Mouse (Mus musculus) CH12.LX (cell line): ENCODE measurements at regions not wholly inside any gene's neighbourhood (a gene's known extent, or its start where the extent isn't known, plus 50 kb on each side); places are given as distances from the start of the nearest gene placed in this dataset.
"Not testable (repeated sequence)": the region's sequence is repeated elsewhere in the genome, so short reads cannot be mapped to it uniquely, and the experiment has no call there.

Experiments used
- DNase-seq: peaks from one replicate; pipeline ENCODE4 v3.0.0-alpha.2; 2013; ENCODE audit errors: extremely low read depth
- H3K27ac ChIP-seq: 2 replicates; pipeline ENCODE4 v1.5.1; 2012; ENCODE audit warnings: low read depth, mild to moderate bottlenecking, control low read depth, moderate library complexity; ENCODE audit not compliant: insufficient read depth
- H3K27me3 ChIP-seq: replicated peaks from 2 replicates; pipeline ENCODE3; 2012; ENCODE audit warnings: inconsistent platforms
- H3K36me3 ChIP-seq, 2 experiments: replicated peaks in 1 of 2; 2 replicates each; pipeline versions ENCODE3 to v1.6.1; 2012; ENCODE audit warnings: inconsistent platforms in 1 of 2, low read length in 1 of 2, mild to moderate bottlenecking in 1 of 2, mixed read lengths in 1 of 2, moderate library complexity in 1 of 2; ENCODE audit not compliant: control insufficient read depth in 1 of 2, insufficient read depth in 1 of 2
- H3K4me1 ChIP-seq, 2 experiments: 2 replicates each; pipeline ENCODE4 v1.6.1; 2012; ENCODE audit warnings: inconsistent platforms in 1 of 2, moderate library complexity in 1 of 2; ENCODE audit not compliant: insufficient read depth in 2 of 2, control insufficient read depth in 1 of 2
- H3K4me2 ChIP-seq: 2 replicates; pipeline ENCODE4 v1.6.1; 2012; ENCODE audit warnings: low read depth, mild to moderate bottlenecking, control low read depth; ENCODE audit not compliant: poor library complexity, insufficient read depth, severe bottlenecking
- H3K4me3 ChIP-seq, 3 experiments: fragments of 150-350 bp in 1 of 3; sonication (generic) in 1 of 3; replicated peaks in 1 of 3; 2 replicates each; pipeline versions ENCODE3 to v1.5.1; 2011 to 2012; ENCODE audit warnings: low read depth in 2 of 3, low read length in 2 of 3, mild to moderate bottlenecking in 2 of 3, moderate library complexity in 2 of 3, control low read depth in 1 of 3, improper control_type of control experiment in 1 of 3, inconsistent platforms in 1 of 3, mixed read lengths in 1 of 3; ENCODE audit not compliant: poor library complexity in 1 of 3
- H3K79me2 ChIP-seq: replicated peaks from 2 replicates; pipeline ENCODE4 v1.6.1; 2012; ENCODE audit warnings: mild to moderate bottlenecking, moderate library complexity; ENCODE audit not compliant: control insufficient read depth, poor library complexity, insufficient read depth, severe bottlenecking; ENCODE audit errors: extremely low read depth
- H3K9ac ChIP-seq: 2 replicates; pipeline ENCODE4 v1.6.1; 2012; ENCODE audit warnings: low read depth, mild to moderate bottlenecking, control low read depth, moderate library complexity; ENCODE audit not compliant: insufficient read depth
- H3K9me3 ChIP-seq: replicated peaks from 2 replicates; pipeline ENCODE3; 2012; ENCODE audit warnings: low read length, inconsistent platforms, mixed read lengths
- CHD1 ChIP-seq: IDR thresholded peaks from 2 replicates; pipeline ENCODE4 v1.6.1; 2012; ENCODE audit warnings: low read depth, low read length, improper control_type of control experiment, inconsistent platforms
- CTCF ChIP-seq, 2 experiments: IDR thresholded peaks in 1 of 2; conservative IDR thresholded peaks in 1 of 2; 2 replicates each; pipeline ENCODE4 v1.5.1; 2011 to 2012; ENCODE audit warnings: low read depth in 2 of 2, low read length in 2 of 2, improper control_type of control experiment in 1 of 2, inconsistent platforms in 1 of 2, mild to moderate bottlenecking in 1 of 2, moderate library complexity in 1 of 2
- ELF1 ChIP-seq: IDR thresholded peaks from 2 replicates; pipeline ENCODE4 v1.6.1; 2014; ENCODE audit warnings: low read depth, mild to moderate bottlenecking, inconsistent platforms, low read length, improper control_type of control experiment
- ETS1 ChIP-seq: conservative IDR thresholded peaks from 2 replicates; pipeline ENCODE4 v1.6.1; 2012; ENCODE audit warnings: low read depth, mild to moderate bottlenecking, inconsistent platforms, low read length, improper control_type of control experiment, moderate library complexity
- JUN ChIP-seq: IDR thresholded peaks from 2 replicates; pipeline ENCODE4 v1.6.1; 2011; ENCODE audit warnings: low read depth, mild to moderate bottlenecking, low read length, improper control_type of control experiment, moderate library complexity; ENCODE audit not compliant: insufficient read depth
- MYC ChIP-seq: IDR thresholded peaks from 2 replicates; pipeline ENCODE4 v1.6.1; 2011; ENCODE audit warnings: low read depth, mild to moderate bottlenecking, improper control_type of control experiment, low read length
- NELFE ChIP-seq: IDR thresholded peaks from 2 replicates; pipeline ENCODE4 v1.6.1; 2011; ENCODE audit warnings: low read depth, low read length, improper control_type of control experiment
- POLR2A ChIP-seq: IDR thresholded peaks from 2 replicates; pipeline ENCODE4 v1.6.1; 2011; ENCODE audit warnings: low read depth, mild to moderate bottlenecking, improper control_type of control experiment, low read length
- RAD21 ChIP-seq: IDR thresholded peaks from 2 replicates; pipeline ENCODE4 v1.6.1; 2011; ENCODE audit warnings: low read depth, mild to moderate bottlenecking, low read length, improper control_type of control experiment, moderate library complexity
- SIN3A ChIP-seq: IDR thresholded peaks from 2 replicates; pipeline ENCODE4 v1.6.1; 2012; ENCODE audit warnings: low read length, improper control_type of control experiment, inconsistent platforms
- USF1 ChIP-seq: IDR thresholded peaks from 2 replicates; pipeline ENCODE4 v1.6.1; 2014; ENCODE audit warnings: low read depth, mild to moderate bottlenecking, inconsistent platforms, low read length, improper control_type of control experiment
- ZC3H11A ChIP-seq: IDR thresholded peaks from 2 replicates; pipeline ENCODE4 v1.6.1; 2012; ENCODE audit warnings: low read depth, mild to moderate bottlenecking, inconsistent platforms, low read length, improper control_type of control experiment
- ZNF384 ChIP-seq: IDR thresholded peaks from 2 replicates; pipeline ENCODE4 v1.6.1; 2012; ENCODE audit warnings: low read depth, low read length, improper control_type of control experiment, inconsistent platforms
- dilution Hi-C: fragments of 300-500 bp; cut with MboI; formaldehyde crosslinking; loops from 2 replicates; pipeline ENCODE4 v1.14.3; 2020; ENCODE audit warnings: low sequenced_read_pairs; ENCODE audit not compliant: extremely low pct_unique_long_range_greater_than_20kb, extremely low pct_ligation_motif_present
- in situ Hi-C: fragments of 300-500 bp; cut with MboI; formaldehyde crosslinking; loops from 3 replicates; pipeline ENCODE4 v1.14.3; 2019; ENCODE audit warnings: low sequenced_read_pairs, low pct_ligation_motif_present, low pct_unique_long_range_greater_than_20kb, mixed read lengths

DNA sequence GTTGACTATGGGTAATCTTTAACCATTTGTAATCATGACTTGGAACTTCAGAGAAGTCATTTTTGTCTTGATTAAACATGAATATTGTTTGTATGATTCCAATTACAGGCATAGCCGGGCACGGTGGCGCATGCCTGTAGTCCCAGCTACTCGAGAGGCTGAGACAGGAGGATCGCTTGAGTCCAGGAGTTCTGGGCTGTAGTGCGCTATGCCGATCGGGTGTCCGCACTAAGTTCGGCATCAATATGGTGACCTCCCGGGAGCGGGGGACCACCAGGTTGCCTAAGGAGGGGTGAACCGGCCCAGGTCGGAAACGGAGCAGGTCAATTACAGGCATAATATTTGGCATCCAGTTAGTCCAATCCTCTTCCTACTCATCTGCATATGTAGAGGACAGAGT lies 1275.8 kb downstream of the Rpia start:
- H3K9me3 ChIP-seq, H3K27ac ChIP-seq, H3K9ac ChIP-seq, H3K27me3 ChIP-seq, H3K4me1 ChIP-seq, H3K79me2 ChIP-seq, DNase-seq, H3K4me2 ChIP-seq, dilution Hi-C loops, H3K36me3 ChIP-seq, H3K4me3 ChIP-seq, in situ Hi-C loops: not testable (repeated sequence)

DNA sequence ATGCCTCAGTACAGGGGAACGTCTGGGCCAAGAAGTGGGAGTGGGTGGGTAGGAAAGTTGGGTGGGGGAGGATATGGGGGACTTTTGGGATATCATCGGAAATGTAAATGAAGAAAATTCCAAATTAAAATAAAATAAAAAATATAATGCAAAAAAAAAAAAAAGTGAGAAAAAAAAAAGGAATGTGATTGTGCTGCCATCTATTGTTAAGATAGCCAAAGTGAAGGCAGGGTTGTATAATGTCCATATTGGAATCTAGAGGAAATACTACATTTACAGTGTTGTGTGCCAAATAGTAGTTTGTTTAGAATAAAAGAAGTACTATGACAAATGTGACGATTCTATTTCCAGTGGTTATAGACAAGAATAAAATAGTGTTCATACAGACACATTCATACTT lies 1284.0 kb downstream of the Rpia start:
- Histone ChIP-seq H3K4me3 (no peak overlapping the region), H3K27me3 (no peaks in the 10 kb centered on the region), H3K9me3 (no peaks in the 10 kb centered on the region), H3K4me2 (no peak overlapping the region), H3K27ac (no peak overlapping the region), H3K79me2 (no peaks in the 10 kb centered on the region), H3K9ac (no peak overlapping the region), H3K4me1 (peaks cover 10 to 11% of the 10 kb centered on the region in 2 experiments; a peak in 3 of 4 replicates), H3K36me3 (no peaks in the 10 kb centered on the region)
- no peak for DNase-seq
- in situ Hi-C loops (no loop called here), dilution Hi-C loops (no loop called here)
- TF ChIP-seq CHD1 (no peak), JUN (no peak), RAD21 (peak; percentile 32), SIN3A (no peak), ZC3H11A (no peak), CTCF (conservative IDR thresholded peaks at IDR 0.05 in 1 of 2, IDR thresholded peaks at IDR 0.05 in 1 of 2; ENCODE audit: low read depth in 2 of 2, low read length in 2 of 2) (peak in 1 of 2 experiments; percentile 46; a peak in 2 of 4 replicates), POLR2A (no peak), ZNF384 (peak; percentile 91), USF1 (no peak)

DNA sequence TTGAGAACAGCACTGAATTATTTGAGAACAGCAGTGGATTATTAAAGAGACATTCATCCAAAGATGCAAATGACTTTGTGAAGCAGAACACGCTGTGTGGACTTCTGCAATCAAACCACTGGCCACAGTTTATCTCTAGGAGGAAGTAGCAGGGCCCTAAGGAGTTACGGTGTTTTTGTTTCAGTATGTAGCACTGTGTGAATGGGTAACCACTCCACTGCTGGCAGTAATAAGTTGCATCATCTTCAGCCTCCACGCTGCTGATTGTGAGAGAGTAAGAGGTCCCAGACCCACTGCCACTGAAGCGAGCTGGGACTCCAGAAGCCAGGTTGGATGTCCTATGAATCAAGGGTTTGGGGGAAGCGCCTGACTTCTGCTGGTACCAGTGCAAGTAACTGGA lies 1292.0 kb downstream of the Rpia start:
- H3K79me2 ChIP-seq, H3K9me3 ChIP-seq, H3K36me3 ChIP-seq, H3K4me1 ChIP-seq, dilution Hi-C loops, in situ Hi-C loops, H3K27me3 ChIP-seq: not testable (repeated sequence)
- Histone ChIP-seq H3K4me3 (peak overlapping the region in 1 of 3 experiments; percentile 47), H3K27ac (peak overlapping the region; percentile 80), H3K4me2 (peak overlapping the region; percentile 25), H3K9ac (peak overlapping the region; percentile 37; the same call in 1 of the 2 replicates)
- peak; percentile 69; the same call in 1 of the 2 replicates for TF ChIP-seq MYC
- peak; percentile 49 for TF ChIP-seq ELF1
- 0 out of 2 replicates have a peak, but pooled peaks have one; percentile 23 for TF ChIP-seq NELFE
- TF ChIP-seq ETS1: 0 out of 2 replicates have a peak, but pooled peaks have one; percentile 12
- peak; percentile 51; the same call in 1 of the 2 replicates for TF ChIP-seq POLR2A
- DNase-seq: peak; percentile 75
